Mouse (Mus musculus) midbrain, embryonic 16.5 days (tissue): ENCODE results near the gene Qtrt2. TPM values are rescaled to one million over a fixed set of nuclear protein-coding genes. Genes with fewer than 3 reads are reported as not detected.

ENCODE experiments used
- ATAC-seq: fragments of 200-750 bp; cut with Nextera tagmentation; 2 replicates; pipeline ENCODE4 v1.8.0; 2017; ENCODE audit warnings: moderate TSS enrichment
- H3K27ac ChIP-seq: fragments of 300-500 bp; sonication (generic); 2 replicates; pipeline ENCODE4 v1.5.1; 2014; ENCODE audit warnings: mild to moderate bottlenecking, low read length, mixed read lengths
- H3K27me3 ChIP-seq: fragments of 300-500 bp; sonication (generic); 2 replicates; pipeline ENCODE4 v1.6.1; 2014; ENCODE audit warnings: low read depth, low read length, mixed read lengths; ENCODE audit not compliant: control insufficient read depth, insufficient read depth
- H3K36me3 ChIP-seq: fragments of 300-500 bp; sonication (generic); 2 replicates; pipeline ENCODE4 v1.6.1; 2014; ENCODE audit warnings: mild to moderate bottlenecking, low read length, moderate library complexity, mixed read lengths; ENCODE audit not compliant: control insufficient read depth, insufficient read depth
- H3K4me1 ChIP-seq: fragments of 300-500 bp; sonication (generic); 2 replicates; pipeline ENCODE4 v1.6.1; 2014; ENCODE audit warnings: mild to moderate bottlenecking, low read length, mixed read lengths; ENCODE audit not compliant: control insufficient read depth, insufficient read depth
- H3K4me2 ChIP-seq: fragments of 300-500 bp; sonication (generic); 2 replicates; pipeline ENCODE4 v1.6.1; 2014; ENCODE audit warnings: mild to moderate bottlenecking, low read length, mixed read lengths
- H3K4me3 ChIP-seq: fragments of 300-500 bp; sonication (generic); 2 replicates; pipeline ENCODE4 v1.5.1; 2014; ENCODE audit warnings: low read depth, mild to moderate bottlenecking, low read length, moderate library complexity, mixed read lengths
- H3K9ac ChIP-seq: fragments of 300-500 bp; sonication (generic); 2 replicates; pipeline ENCODE4 v1.6.1; 2014; ENCODE audit warnings: low read depth, low read length, mixed read lengths
- H3K9me3 ChIP-seq: fragments of 300-500 bp; sonication (generic); replicated peaks from 2 replicates; pipeline ENCODE4 v1.6.1; 2014; ENCODE audit warnings: mild to moderate bottlenecking, low read length, mixed read lengths; ENCODE audit not compliant: control insufficient read depth, poor library complexity, severe bottlenecking
- WGBS: fragments of 180-500 bp; shearing (Covaris S2); extraction: QIAGEN DNeasy Blood & Tissue Kit; methylation state at CpG from one replicate; pipeline ENCODE4 v1.1.7; 2014; 5-methylcytosine and 5-hydroxymethylcytosine counted together
- polyA plus RNA-seq: library from polyadenylated mRNA; unstranded; fragments of >200 nt; fragmentation: Nextera tagmentation; extraction: Ambion mirVana; gene quantifications from 2 replicates; pipeline ENCODE4 v1.2.1, GENCODE M21; 2015

Qtrt2 gene
- polyA plus RNA-seq, 1 experiment from 2014 or later: 19.0 TPM

DNA sequence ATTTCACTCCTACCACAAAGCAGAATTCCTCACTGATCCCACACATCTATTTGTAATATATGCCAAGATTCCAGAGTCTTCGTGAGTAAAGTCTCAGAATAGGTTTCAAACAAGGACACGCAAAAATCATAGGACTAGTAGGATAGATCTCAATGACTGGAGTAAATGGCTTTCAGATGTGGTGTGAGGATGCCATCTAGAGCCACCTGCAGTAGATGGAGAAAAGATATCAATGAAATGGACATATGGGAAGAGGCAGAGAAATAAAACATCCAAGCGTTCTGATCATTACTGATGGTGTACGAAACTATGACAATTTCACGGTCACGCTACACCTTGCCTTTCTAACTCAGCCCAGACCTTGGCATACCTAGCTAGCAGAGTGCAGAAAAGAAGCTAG is 108.2 kb downstream of the Qtrt2 start:
- H3K27me3 ChIP-seq: no peaks in the 10 kb centered on the region
- H3K4me3 ChIP-seq: no peak overlapping the region
- H3K36me3 ChIP-seq: no peaks in the 10 kb centered on the region
- no peak overlapping the region for H3K27ac ChIP-seq
- H3K9me3 ChIP-seq: no peaks in the 10 kb centered on the region
- no peak overlapping the region for H3K9ac ChIP-seq
- no peak overlapping the region for H3K4me2 ChIP-seq
- WGBS: 93% methylated on average over 6 of the region's 6 CpGs
- H3K4me1 ChIP-seq: no peaks in the 10 kb centered on the region
- ATAC-seq: no peak

DNA sequence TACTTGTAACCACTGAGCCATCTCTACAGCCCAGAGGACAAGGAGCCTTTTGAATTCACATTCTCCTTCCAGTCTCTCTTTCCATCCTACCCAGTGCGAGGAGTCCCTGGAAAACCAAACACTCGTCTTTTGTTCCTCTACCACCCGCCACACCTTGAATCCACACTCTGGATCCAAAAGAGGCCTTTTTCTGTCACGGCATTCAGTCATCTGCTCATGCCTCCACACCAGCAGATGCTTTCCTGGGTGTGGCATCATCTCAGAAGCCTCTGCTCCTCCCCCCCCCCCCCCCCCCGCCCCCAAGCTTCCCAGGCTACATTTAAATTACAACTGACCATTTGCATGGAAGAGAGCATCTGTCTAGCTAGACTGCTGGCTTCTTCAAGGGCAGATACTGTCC is 110.3 kb downstream of the Qtrt2 start:
- Histone ChIP-seq H3K27ac (no peak overlapping the region), H3K9me3 (no peaks in the 10 kb centered on the region), H3K9ac (no peak overlapping the region), H3K4me3 (no peak overlapping the region), H3K36me3 (no peaks in the 10 kb centered on the region), H3K4me2 (no peak overlapping the region), H3K4me1 (no peaks in the 10 kb centered on the region), H3K27me3 (no peaks in the 10 kb centered on the region)
- no peak for ATAC-seq
- 90% methylated on average over 4 of the region's 5 CpGs for WGBS

DNA sequence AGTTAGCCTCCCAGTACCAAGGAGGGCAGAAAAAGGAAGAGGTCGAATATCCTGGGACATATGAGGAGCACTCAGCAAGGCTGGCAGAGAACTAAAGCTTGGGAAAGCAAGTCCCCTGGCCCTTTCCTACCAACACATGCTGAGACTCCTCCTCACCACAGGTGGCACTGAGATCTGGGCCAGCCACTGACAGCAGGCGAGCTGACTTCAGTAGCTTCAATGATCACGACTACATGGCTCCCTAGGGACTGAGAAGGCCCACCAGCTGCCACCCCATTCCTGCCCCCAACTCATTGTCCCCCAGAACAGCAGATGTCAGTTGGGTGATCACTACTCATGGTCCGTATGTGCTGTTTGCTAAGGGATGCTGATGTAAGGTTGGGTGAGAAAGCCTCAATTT is 112.0 kb downstream of the Qtrt2 start:
- ATAC-seq: no peak
- H3K4me3 ChIP-seq: no peak overlapping the region
- H3K4me2 ChIP-seq: no peak overlapping the region

More for the DNA sequence above, 112.0 kb downstream of the Qtrt2 start:
- Histone ChIP-seq H3K27ac (no peak overlapping the region), H3K27me3 (no peaks in the 10 kb centered on the region), H3K36me3 (no peaks in the 10 kb centered on the region), H3K4me1 (no peaks in the 10 kb centered on the region), H3K9ac (no peak overlapping the region), H3K9me3 (no peaks in the 10 kb centered on the region)
- 58% methylated on average over 4 of the region's 4 CpGs for WGBS

Other genes with a start within 250 kb of the Qtrt2 start
- not detected in 2 replicates for gene Drd3, start 172.8 kb downstream of the Qtrt2 start, polyA plus RNA-seq
- gene Ccdc191, start 37.0 kb downstream of the Qtrt2 start, polyA plus RNA-seq: 6.8 and 8.0 TPM in 2 replicates
- gene Zdhhc23, start 53.0 kb upstream of the Qtrt2 start, polyA plus RNA-seq: 4.9 and 5.1 TPM in 2 replicates
- 2.8 and 4.3 TPM in 2 replicates for gene Gramd1c, start 136.5 kb upstream of the Qtrt2 start, polyA plus RNA-seq
- gene Atp6v1a, start 212.9 kb upstream of the Qtrt2 start, polyA plus RNA-seq: 144 and 172 TPM in 2 replicates
- gene Naa50, start 213.0 kb upstream of the Qtrt2 start, polyA plus RNA-seq: 59.8 and 67.9 TPM in 2 replicates
- gene Usf3, start 246.4 kb upstream of the Qtrt2 start, polyA plus RNA-seq: 2.0 and 2.5 TPM in 2 replicates